Mouse (Mus musculus): Measurements from ENCODE around the gene Llgl2.
"Not testable (repeated sequence)": the region's sequence is repeated elsewhere in the genome, so short reads cannot be mapped to it uniquely, and the experiment has no call there.

Gene Llgl2

DNA sequence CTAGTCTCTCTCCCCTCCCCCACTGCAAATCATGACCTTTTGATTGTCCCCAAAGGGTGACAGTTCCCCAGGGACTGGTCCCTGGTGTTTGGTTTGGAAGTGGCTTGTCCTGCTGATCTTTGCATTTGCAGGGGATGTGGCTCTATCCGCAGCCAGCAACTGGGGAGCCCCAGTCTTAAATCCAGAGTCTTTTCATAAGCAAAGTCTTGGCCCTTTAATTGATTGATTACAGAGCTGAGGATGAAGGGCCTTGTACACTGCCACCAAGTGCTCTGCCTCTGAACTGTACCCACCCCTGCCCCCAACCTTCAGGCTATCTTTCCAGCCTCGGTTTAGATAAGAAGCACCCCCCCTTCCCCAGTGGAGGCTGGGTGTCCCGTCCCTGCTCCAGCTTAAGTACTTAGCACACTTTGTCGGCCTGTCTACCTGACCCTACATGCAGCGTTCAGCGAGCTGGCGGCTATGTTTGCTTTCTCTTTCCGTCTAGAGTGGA, 9.2 kb downstream of the Llgl2 start:
- DNase-seq (ENCODE audit: low spot score in 2 of 2): peak in 1 of 2 experiments; percentile 37

- no peak for DNase-seq (ENCODE audit: low spot score in 2 of 2)
Observed at GRCm38 (mm10) chr11:115834033-115834432, 10.2 kb downstream of the Llgl2 start.

GRCm38 (mm10) chr11:115836656-115837395, 13.0 kb downstream of the Llgl2 start:
- DNase-seq (ENCODE audit: low spot score in 2 of 2): no peak

GRCm38 (mm10) chr11:115837606-115838345, 13.9 kb downstream of the Llgl2 start:
- no peak for DNase-seq (ENCODE audit: low spot score in 2 of 2)

GRCm38 (mm10) chr11:115838895-115839311, 15.1 kb downstream of the Llgl2 start:
- peak in 1 of 2 experiments; percentile 67 for DNase-seq (ENCODE audit: low spot score in 2 of 2)

DNA sequence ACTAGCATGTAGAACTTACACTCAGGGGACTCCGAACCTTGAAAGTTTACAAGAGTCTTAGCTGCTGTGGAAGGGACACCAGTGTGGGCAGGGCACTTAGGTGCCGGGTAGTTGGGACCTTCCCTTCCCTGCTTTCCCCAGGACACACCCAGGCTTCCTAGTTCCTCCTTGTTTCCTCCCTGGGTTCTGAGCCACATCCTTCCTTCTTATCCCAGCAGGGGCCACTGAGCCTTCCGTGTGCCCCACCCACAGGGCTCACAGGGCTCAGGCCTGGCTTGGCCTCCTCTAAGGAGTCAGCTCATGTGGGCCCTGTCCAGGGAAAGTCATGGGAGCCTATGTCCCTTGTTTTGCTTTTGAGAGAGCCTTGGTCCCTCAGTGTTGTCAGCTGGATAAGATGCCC, 15.9 kb downstream of the Llgl2 start:
- no peak for DNase-seq (ENCODE audit: low spot score in 2 of 2)

- DNase-seq (ENCODE audit: low spot score in 2 of 2): no peak
Observed at GRCm38 (mm10) chr11:115841044-115841443, 17.2 kb downstream of the Llgl2 start.

- DNase-seq (ENCODE audit: low spot score in 2 of 2): no peak
Observed at GRCm38 (mm10) chr11:115841961-115842550, 18.2 kb downstream of the Llgl2 start.

GRCm38 (mm10) chr11:115843141-115843890, 19.5 kb downstream of the Llgl2 start:
- no peak for DNase-seq (ENCODE audit: low spot score in 2 of 2)

- no peak for DNase-seq (ENCODE audit: low spot score in 2 of 2)
Observed at GRCm38 (mm10) chr11:115843891-115844239, 20.0 kb downstream of the Llgl2 start.

DNA sequence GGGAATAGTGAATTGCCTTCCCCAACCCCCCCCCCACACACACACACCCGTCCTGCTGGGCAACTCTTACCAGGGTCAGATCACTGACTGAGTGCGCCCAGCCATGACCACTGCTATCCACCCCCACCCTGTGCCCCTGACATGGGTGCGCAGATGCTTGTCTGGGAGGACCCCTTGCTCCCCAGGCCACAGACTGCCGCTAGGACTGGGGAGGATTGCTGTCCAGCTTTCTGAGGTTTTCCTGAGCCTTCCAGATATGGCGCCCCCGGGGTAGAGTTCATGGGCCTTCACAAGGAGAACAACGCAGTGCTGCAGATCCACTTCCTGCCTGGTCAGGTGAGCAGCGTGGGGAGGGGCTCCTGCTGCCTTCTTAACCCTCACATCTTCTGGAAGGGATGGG, 20.4 kb downstream of the Llgl2 start:
- no peak for DNase-seq (ENCODE audit: low spot score in 2 of 2)

- no peak for DNase-seq (ENCODE audit: low spot score in 2 of 2)
Observed at GRCm38 (mm10) chr11:115845819-115846218, 22.0 kb downstream of the Llgl2 start.

DNA sequence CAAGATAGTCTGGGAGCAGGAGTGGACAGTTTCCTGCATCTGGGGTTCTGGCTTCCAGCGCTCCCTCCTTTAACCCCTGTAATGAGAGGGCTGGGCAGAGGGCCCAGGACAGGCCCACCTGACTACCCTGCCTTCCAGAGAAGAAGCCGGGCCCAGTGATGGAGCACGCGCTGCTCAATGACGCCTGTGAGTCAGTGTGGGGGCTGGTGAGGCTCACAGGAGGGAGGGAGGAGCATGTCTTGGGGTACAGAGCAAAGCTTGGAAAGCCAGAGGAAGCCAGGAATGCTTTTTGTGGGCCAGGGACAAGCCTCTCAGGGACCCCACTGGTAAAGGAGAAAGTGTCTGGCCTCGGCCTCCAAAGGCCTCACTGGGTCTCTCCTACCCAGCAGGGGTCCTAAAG, 30.8 kb downstream of the Llgl2 start:
- no peak for DNase-seq (ENCODE audit: low spot score in 2 of 2)

DNA sequence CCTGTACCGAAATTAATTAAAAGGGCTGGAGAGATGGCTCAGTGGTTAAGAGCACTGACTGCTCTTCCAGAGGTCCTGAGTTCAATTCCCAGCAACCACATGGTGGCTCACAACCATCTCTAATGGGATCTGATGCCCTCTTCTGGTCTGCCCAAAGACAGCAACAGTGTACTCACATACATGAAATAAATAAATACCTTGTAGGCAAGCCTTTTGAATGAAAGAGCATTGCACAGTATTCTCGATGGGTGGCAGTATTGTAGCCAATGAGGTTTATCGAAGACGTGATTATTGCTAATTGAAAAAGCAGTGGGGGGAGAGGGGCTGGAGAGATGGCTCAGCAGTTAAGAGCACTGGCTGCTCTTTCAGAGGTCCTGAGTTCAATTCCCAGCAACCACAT, 33.3 kb downstream of the Llgl2 start:
- not testable (repeated sequence) for DNase-seq (ENCODE audit: low spot score in 2 of 2)

- no peak for DNase-seq (ENCODE audit: low spot score in 2 of 2)
Observed at GRCm38 (mm10) chr11:115857936-115858335, 34.1 kb downstream of the Llgl2 start.

- DNase-seq (ENCODE audit: low spot score in 2 of 2): no peak
Observed at GRCm38 (mm10) chr11:115858354-115858753, 34.5 kb downstream of the Llgl2 start, which contains the start of gene Myo15b. Gene Myo15b (plus strand): TSS chr11:115858406.

DNA sequence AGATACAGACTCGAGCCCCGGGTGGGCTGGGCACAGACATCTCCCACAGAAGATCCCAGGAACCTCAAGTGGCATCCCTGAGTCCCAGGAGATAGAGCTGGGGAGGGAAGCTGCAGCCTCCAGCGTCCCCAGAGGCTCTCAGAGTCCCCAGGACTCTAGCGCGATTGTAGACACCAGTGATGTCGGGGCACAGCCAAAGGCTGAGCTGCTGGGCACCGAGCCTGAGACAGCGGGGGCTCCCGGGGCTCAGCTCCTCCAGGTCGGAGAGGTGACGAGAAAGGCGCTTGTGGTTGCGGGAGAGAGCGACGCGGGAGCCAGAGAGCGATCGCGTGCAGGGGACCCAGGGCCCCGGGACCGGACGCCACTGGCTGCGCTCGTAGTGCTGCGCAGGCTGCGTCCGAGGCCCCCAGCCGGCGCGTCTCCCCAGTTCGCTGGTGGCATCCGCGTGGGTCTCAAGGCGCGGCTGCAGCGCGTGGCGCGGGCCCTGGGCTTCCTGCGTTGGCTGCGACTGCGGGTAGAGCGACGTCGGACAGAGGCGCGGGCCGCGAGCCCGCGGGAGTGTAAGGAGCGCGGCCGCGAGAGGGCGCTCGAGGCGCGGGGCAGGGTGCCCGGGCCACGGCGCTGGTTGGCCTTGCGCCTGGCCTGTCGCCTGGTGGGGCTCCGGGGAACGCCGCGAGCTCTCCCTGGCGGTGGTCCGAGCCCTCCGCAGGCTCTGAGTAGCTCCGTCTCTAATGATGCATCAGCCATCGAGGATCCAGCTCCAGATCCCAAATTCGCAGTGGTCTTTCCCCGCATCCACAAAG, 35.5 kb downstream of the Llgl2 start:
- peak; percentile 74 to 79 for DNase-seq (ENCODE audit: low spot score in 2 of 2)

DNA sequence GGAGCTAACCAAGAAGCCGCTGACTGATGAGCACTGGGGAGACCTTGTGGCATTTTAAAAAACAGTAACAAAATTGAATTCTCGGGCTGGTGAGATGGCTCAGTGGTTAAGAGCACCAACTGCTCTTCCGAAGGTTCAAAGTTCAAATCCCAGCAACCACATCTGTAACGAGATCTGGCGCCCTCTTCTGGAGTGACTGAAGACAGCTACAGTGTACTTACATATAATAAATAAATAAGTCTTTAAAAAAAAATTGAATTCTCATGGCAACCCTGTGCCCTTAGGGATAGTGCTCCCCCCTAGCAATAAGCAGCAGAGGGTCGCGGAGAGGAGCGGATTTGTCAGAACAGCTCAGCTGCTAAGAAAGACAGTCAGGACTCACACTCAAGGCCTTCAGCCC, 40.0 kb downstream of the Llgl2 start:
- no peak for DNase-seq (ENCODE audit: low spot score in 2 of 2)

DNA sequence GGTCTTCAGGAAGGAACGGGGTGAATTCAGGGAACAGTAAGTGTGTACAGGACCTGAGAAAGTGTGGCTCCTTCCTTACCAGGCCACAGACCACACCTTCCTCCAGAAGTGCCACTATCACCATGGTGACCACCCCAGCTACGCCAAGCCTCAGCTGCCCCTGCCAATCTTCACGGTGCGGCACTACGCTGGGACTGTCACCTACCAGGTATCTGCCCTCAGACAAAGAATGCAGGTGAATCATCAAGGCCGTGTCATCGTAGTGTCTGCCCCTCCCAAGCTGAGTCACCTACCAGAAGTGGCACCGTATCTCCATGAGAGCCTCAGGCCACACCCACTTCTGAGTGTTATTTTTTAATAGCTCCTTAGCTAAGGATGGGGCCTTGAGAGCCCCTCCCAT, 45.5 kb downstream of the Llgl2 start:
- DNase-seq (ENCODE audit: low spot score in 2 of 2): no peak

DNA sequence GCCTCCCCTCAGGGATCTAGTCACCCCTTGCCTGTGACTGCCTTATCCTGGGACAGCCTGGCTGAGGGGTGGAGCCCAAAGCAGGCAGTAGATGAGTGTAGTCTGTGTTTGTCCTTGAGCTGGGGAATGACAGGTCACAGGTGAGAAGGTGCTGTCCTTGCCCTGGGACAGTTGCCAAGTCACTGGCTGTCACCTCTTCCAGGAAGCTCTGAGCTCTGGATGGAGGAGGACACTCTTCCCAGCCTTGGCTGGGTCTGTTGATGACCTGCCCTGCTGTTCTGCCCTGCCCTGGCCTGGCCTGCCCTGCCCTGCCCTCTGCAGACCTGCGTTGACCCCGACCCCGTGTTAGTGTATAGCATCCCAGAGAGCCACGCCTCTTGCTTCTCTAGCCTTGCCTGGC, 48.6 kb downstream of the Llgl2 start:
- DNase-seq (ENCODE audit: low spot score in 2 of 2): no peak

DNA sequence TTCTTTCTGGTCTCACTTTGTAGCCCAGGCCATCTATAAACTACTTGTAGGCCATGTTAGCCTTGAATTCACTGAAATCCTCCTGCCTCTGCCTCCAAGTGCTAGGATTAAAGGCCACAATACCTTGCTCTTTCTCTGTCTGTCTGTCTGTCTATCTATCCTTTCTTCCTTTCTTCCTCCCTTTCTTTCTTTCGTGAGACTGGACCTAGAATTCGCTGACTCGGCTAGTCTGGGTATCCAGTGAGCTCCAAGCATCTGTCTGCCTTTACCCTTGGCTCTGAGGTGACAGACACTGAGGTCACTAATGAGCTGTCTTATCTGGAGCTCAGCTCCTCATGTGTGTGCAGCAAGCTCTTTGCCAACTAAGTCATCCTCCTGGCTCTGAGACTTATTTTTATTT, 52.1 kb downstream of the Llgl2 start:
- DNase-seq (ENCODE audit: low spot score in 2 of 2): no peak

All from urinary bladder, adult 18-20 months (tissue).